Mouse (Mus musculus) cerebellum, postnatal 14 days (tissue): ENCODE results near the gene Gm10382.
"Not testable (repeated sequence)": the region's sequence is repeated elsewhere in the genome, so short reads cannot be mapped to it uniquely, and the experiment has no call there.

ENCODE experiments used
- DNase-seq, 2 experiments: peaks; one replicate each; pipeline ENCODE4 v3.0.0; 2021; ENCODE audit warnings: mixed read lengths in 2 of 2

Gm10382 gene

DNA sequence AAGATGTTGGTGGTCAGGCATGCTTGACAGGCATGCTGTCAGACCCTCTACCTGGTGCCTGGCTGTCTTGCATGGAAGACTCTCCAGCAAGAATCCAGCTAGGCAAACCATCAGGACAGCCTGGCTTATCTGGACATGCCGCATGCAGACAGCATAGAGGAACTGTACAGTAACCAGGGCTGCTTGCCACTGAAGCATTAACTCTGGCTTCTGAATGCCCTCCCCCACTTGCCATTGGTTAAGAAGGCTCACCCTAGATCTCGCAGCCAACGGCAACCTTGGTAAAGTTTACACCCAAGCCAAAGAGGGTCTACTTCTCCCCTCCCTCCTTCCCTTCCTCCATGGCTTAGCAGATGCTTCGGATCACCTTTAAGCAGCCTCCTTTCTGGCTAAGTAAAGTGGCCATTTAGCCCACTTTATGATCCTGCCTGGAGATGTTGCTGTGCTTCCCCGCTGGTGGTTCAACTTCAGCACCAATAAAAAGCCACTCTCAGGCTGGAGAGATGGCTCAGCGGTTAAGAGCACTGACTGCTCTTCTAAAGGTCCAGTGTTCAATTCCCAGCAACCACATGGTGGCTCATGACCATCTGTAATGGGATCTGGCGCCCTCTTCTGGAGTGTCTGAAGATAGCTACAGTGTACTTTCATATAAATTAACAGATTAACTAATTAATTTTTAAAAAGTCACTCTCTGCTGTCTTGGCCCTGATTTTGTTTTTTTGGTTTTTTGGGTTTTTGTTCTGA, 18.0 kb upstream of the Gm10382 start:
- no peak for DNase-seq

DNA sequence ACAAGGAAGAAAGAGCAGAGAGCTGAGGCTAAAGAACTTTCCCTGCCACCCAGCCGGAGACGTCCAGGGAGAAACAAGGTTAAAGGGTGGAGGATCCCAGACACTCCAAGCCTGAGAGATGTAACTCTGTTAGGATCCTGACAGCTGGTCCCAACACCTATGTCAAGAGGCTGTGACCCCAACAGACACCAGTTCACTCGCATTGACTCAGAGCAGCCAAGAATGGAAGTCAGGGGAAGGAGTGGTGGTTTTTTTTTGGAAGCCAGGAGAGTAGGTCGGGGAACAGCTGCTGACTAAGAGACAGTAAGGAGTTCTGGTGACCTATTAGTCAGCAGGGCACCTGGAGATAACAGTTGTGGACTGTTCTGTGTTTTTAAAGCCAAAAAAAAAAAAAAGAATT, 17.1 kb upstream of the Gm10382 start:
- no peak for DNase-seq

- no peak for DNase-seq
These were observed 13.3 kb upstream of the Gm10382 start for GRCm38 (mm10) chr5:125375871-125376270.

DNA sequence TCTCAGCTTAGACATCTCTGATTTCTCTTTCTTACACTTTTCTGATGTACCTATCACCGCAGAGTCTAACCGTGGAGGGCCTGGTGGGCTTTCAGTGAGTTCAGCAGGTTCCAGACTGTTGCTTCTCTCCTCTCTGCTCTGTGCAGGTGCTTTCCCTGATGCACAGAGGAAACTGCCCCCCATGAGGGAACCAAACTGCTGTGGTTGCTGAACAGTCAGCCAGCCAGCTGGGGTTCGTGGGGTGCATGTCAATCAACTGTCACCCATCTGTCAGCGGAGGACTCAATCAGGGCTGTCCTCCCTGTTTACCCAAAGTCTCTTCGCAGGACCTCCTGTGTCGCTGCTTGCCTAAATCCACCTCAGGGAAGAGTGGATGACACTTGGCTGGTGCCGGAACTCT, 11.9 kb upstream of the Gm10382 start:
- DNase-seq: no peak

DNA sequence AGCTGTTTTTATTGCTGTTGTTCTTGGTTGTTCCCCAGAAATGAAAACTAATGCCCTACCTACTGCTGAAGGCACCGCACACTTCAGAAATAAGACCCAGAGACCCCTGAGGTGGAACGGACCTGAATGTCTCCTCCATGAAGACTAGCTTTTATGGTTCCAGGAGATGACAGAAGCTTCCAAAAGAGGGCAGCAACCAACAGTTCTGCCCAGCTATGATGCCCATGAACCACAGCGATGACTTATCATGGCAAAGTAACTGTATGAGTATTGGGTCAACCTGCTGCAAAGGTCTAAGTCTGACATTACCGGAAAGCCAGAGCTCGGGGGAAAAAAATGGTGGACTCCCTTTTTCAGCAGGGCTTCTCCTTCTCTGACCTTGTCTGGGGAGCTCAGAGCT, 10.2 kb upstream of the Gm10382 start:
- DNase-seq: no peak

DNA sequence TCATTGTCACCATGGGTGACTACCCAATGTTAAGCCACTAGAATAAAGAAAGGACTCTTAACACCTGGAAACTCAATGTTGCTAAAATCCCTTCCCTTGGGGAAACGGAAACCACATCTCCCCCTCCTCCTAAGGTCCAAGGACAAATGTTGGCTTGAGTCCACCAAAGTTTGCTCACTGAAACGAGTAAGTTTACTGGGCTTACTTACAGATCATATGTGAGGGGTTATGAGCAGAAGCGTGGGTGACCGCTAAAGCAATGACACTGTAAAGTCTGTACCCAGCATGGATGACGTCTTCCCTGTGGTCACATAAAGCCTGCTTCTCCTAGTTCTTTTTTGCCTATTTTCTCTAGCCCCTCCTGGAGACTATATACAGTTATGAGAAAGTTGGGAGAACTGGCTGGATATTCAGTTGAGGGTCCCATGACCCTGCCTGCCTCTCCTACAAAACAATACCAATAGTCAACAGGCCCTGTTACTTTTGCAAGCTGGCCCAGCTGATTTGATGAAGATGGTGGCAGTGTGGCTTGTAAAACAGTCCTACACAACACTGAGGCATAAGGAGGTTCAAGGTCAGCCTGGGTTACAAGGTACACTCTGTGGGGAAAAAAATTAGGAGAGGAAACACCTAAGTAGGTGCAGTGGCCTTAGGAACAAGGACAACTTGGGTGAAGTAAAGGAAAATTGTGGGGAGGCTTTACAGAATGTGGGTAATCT, 7.0 kb upstream of the Gm10382 start:
- no peak for DNase-seq

DNA sequence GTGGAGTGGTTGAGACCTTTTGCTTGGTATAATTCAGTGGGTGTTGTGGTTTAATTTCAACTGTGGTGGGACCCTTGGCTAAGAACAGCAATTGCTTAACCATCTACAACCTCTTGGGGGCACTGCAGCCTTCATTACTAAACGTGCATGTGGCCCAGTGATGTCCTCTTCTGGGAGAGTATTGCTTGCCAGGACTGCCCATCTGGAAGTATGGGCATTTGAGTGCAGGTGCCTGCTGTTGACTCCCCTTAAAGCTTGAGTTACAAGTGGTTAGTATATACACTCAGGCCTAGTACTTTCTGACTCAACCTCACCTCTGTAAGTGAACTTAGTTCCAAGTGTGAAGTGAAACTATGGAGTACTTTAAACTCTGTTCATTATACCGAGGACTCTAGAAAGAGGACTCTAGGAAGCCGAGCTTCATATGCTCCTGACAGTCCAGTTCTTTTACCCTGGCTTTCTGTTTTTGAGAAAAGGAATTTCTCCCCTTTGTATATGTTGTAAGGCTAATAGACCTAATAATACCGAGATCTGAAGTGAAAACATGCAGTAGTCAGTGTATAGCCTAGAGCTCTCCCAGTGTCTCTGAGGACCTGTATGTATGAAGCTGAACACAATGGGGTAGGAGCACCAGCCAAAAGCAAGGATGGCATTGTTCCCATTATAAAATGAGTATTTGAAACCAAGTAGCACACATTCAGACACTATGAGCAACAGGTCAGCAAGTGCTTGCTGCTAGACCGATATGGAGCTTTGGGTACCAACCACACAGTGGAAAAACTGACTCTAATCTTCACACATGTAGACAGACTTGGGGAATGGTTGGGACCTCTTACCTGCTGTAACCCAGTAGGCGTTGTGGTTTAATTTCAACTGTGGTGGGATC, 6.2 kb upstream of the Gm10382 start:
- DNase-seq: peak; percentile 73 to 79

DNA sequence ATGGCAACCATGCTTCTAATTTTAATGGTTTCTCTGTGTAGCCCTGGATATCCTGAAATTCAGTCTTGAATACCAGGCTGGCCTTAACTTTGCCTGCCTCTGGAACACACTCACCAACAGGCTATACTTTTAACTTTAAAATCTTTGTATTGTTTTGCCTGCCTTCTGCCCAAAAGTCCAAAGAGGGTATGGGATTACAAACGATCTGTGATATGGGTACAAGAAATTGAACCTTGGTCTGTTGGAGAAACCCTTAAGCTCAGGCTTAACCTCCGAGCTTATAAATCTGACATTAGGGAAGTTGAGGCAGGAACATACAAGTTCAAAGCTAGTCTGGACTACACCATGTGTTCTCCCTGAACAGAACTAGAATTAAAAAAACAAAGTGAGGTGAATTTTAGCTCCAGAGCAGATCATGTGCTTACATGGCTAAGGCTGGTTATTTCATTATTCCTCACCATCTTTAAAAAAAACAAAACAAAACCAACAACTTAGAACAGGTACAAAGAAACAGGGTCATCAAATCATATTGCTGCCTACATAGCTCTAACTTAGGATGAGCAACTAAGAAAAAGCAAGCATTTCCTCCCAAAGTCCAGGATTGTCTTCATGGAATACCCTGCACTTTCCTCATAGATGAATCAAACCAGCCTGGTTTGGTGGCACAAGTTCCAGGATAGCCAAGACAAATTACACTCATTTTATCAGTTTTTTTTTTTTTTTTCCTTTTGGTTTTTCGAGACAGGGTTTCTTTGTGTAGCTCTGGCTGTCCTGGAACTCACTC, 5.3 kb upstream of the Gm10382 start:
- DNase-seq: no peak

DNA sequence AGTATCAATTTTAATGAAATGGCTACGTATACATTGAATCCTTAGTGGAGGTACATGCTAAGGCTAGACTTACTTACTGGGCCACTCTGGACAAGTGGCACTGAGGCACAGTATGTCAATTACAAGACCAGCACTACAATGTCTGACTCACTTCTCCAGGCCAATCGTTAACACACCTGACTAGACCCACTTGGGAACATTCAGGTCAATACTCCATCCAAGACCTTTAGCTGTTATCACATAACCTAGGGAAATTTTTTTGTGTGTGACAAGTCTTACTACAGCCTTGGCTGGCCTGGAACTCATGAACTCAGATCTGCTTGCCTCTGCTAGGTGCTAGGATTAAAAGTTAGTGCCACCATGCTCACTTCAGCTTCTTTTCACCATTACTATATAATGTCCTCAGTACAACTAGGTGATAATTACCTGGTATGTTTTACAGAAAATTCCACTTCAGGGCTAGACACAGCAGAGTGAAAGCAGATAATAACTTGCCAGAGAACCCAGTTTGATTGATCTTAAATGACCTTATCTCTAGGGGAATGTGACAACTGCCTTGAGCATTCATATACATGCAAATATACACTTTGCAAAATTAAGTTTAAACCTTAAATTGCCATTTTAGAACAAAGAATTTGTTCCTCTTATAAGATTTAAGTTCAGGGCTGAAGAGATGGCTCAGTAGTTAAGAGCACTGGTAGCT, 4.5 kb upstream of the Gm10382 start:
- DNase-seq: no peak

DNA sequence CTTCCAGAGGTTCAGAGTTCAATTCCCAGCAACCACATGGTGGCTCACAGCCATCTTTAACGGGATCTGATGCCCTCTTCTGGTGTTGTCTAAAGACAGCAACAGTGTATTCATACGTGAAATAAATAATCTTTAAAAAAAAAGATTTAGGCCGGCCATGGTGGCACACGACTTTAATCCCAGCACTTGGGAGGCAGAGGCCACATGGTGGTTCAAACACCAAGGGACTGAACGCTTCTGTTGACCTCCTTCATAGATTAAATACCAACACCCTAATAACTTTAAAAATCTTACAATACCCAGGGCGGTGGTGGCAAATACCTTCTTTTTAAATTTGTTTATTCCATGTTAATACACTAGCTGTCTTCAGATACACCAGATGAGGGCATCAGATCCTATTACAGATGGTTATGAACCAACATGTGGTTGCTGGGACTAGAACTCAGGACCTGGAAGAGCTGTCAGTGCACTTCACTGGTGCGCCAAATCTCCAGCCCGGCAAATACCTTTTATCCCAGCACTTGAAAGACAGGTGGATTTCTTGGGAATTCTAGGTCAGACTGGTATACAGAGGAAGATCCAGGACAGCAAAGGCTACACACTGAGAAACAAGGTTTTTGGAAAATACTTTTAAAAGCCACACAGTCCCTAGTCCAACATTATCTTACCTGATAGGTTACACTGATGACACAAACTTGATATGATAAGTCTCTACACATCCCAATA, 3.7 kb upstream of the Gm10382 start:
- DNase-seq: peak in 1 of 2 experiments; percentile 8

- not testable (repeated sequence) for DNase-seq
These were observed 1.8 kb upstream of the Gm10382 start for GRCm38 (mm10) chr5:125387295-125387694.

DNA sequence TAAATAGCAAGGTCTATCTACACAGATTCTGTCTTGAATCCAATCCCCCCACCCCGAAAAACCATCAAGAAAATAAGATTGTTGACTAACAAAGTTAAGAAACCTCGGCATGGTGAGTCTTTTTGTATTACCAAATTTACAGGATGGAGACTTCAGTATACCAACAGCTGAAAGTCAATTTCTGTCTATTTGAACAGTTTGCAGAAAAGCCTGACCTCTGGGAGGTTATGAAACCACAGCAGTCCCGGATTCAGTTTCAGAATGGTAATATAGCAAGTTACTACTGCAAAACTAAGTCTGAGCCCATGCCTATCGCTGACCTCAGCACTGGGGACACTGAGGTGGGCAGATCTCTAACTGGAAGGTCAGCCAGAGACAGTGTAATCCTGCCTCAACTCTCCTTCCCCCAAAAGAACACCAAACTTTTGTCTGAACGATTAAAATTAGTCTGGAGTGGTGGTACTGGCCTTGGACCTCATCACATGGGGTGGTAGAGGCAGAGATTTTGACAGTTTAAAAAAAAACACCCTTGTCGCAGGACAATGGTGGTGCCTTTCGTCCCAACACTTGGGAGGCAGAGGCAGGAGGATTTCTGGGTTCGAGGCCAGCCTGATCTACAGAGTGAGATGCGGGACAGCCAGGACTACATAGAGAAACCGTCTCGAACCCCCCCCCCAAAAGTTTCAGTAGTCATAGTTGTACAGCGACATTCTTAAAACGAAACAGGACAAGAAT, 597 bp upstream of the Gm10382 start:
- DNase-seq: no peak

GRCm38 (mm10) chr5:125389579-125390441, 688 bp downstream of the Gm10382 start, which contains the start of gene Ubc:
Ubc (minus strand) TSS chr5:125390202.
- DNase-seq: peak; percentile 93

GRCm38 (mm10) chr5:125390906-125391477, 1.9 kb downstream of the Gm10382 start:
- peak in 1 of 2 experiments; percentile 32 for DNase-seq

GRCm38 (mm10) chr5:125391609-125392008, 2.5 kb downstream of the Gm10382 start:
- peak; percentile 71 to 76 for DNase-seq

DNA sequence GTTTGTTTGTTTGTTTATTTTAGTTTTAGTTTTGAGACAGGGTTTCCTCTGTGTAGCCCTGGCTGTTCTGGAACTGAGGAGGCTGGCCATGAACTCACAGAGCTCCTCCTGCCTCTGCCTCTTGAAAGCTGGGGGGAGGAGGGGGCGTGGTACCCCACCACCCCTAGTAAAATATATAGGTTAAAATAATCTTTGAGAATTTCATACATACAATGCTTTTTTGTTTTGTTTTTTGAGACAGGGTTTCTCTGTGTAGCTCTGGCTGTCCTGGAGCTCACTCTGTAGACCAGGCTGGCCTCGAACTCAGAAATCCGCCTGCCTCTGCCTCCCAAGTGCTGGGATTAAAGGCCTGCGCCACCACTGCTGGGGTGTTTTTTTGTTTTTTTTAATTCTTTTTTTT, 3.1 kb downstream of the Gm10382 start:
- peak in 1 of 2 experiments; percentile 35 for DNase-seq

DNA sequence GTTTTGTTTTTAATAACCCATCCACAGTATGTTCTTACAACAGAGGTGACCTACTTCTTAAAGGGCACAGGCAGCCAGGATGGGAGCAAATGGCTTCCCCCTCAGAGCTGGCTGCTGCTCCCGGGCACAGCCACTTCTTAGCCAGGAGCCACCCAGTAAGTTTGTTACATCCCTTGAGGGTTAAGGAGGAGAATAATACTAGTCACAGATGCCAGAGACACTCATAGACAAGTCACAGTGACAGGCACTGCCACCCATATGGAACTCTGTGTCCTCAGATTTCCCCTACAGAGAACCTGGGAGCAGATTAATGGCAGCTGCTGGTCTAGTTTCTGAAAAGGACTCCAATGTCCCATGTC, 3.5 kb downstream of the Gm10382 start:
- DNase-seq: peak in 1 of 2 experiments; percentile 51

- peak; percentile 98 for DNase-seq
These were observed 4.0 kb downstream of the Gm10382 start for GRCm38 (mm10) chr5:125392977-125393621.
